Mouse (Mus musculus) hematopoietic stem cell, adult 5-6 weeks (primary cell): ENCODE measurements around the gene Atp5h. TPM values are rescaled to one million over a fixed set of nuclear protein-coding genes. Genes with fewer than 3 reads are reported as not detected.
"Not testable (repeated sequence)": the region's sequence is repeated elsewhere in the genome, so short reads cannot be mapped to it uniquely, and the experiment has no call there.

ENCODE experiments used
- ATAC-seq, 2 experiments: fragments of 125-278 bp in 1 of 2; replicated peaks in 1 of 2; 2 replicates each; pipeline ENCODE4 v1.8.0; 2016 to 2017; ENCODE audit warnings: inconsistent platforms in 2 of 2, mild to moderate bottlenecking in 2 of 2, moderate number of reproducible peaks in 2 of 2, low read depth in 1 of 2, moderate TSS enrichment in 1 of 2; ENCODE audit not compliant: low FRiP score in 2 of 2, poor library complexity in 2 of 2, severe bottlenecking in 2 of 2, insufficient read depth in 1 of 2, low TSS enrichment in 1 of 2
- total RNA-seq: library from RNA; stranded (forward); fragments of 172-1452, 232-1000 nt; gene quantifications from 2 replicates; pipeline ENCODE4 v1.2.3, GENCODE M21; 2017

Gene Atp5h
- 507 and 778 TPM in 2 replicates for total RNA-seq

- ATAC-seq: peak; percentile 99
These were observed at the start of gene Atp5h, which contains the start of gene Kctd2 for GRCm38 (mm10) chr11:115419531-115420237. Gene Atp5h, minus strand, starts transcription at chr11:115419962. Gene Kctd2, plus strand, starts transcription at chr11:115420128.

GRCm38 (mm10) chr11:115467217-115467618 is 47.5 kb upstream of the Atp5h start:
- ATAC-seq: no peak

- no peak for ATAC-seq
These were observed 45.1 kb upstream of the Atp5h start for GRCm38 (mm10) chr11:115464851-115465250.

GRCm38 (mm10) chr11:115463397-115463796 is 43.6 kb upstream of the Atp5h start:
- ATAC-seq: no peak

- ATAC-seq: no peak
These were observed 42.6 kb upstream of the Atp5h start, which contains the start of gene Slc16a5 for GRCm38 (mm10) chr11:115462243-115462891. Gene Slc16a5, plus strand, starts transcription at chr11:115462474.

GRCm38 (mm10) chr11:115461846-115462242 is 42.1 kb upstream of the Atp5h start:
- ATAC-seq: no peak

- no peak for ATAC-seq
These were observed 41.2 kb upstream of the Atp5h start for GRCm38 (mm10) chr11:115460976-115461375.

- ATAC-seq: no peak
These were observed 37.6 kb upstream of the Atp5h start for GRCm38 (mm10) chr11:115457405-115457804.

- ATAC-seq: no peak
These were observed 36.4 kb upstream of the Atp5h start for GRCm38 (mm10) chr11:115456182-115456581.

- no peak for ATAC-seq
These were observed 35.9 kb upstream of the Atp5h start for GRCm38 (mm10) chr11:115455619-115456018.

GRCm38 (mm10) chr11:115454822-115455221 is 35.1 kb upstream of the Atp5h start:
- ATAC-seq: not testable (repeated sequence)

GRCm38 (mm10) chr11:115453306-115453705 is 33.5 kb upstream of the Atp5h start:
- no peak for ATAC-seq

GRCm38 (mm10) chr11:115452281-115452860 is 32.6 kb upstream of the Atp5h start:
- peak in 1 of 2 experiments; percentile 18; a peak in 1 of 4 replicates for ATAC-seq

GRCm38 (mm10) chr11:115451781-115452241 is 32.0 kb upstream of the Atp5h start:
- peak; percentile 35 to 38; a peak in 1 of 4 replicates for ATAC-seq

- ATAC-seq: no peak
These were observed 30.4 kb upstream of the Atp5h start for GRCm38 (mm10) chr11:115450176-115450575.

- ATAC-seq: no peak
These were observed 29.2 kb upstream of the Atp5h start for GRCm38 (mm10) chr11:115448998-115449397.

GRCm38 (mm10) chr11:115448075-115448474 is 28.3 kb upstream of the Atp5h start:
- no peak for ATAC-seq

GRCm38 (mm10) chr11:115447321-115447885 is 27.6 kb upstream of the Atp5h start:
- no peak for ATAC-seq
